Mouse (Mus musculus) heart, embryonic 13.5 days (tissue): ENCODE results near the gene Acad9. TPM values are rescaled to one million over a fixed set of nuclear protein-coding genes. Genes with fewer than 3 reads are reported as not detected.
"Not testable (repeated sequence)": the region's sequence is repeated elsewhere in the genome, so short reads cannot be mapped to it uniquely, and the experiment has no call there.

Experiments
- ATAC-seq: fragments of 200-750 bp; cut with Nextera tagmentation; 2 replicates; pipeline ENCODE4 v1.8.0; 2017; ENCODE audit warnings: moderate TSS enrichment; ENCODE audit not compliant: insufficient number of reproducible peaks, low FRiP score, low TSS enrichment; ENCODE audit errors: extremely low read depth
- H3K27ac ChIP-seq: fragments of 300-500 bp; sonication (generic); replicated peaks from 2 replicates; pipeline ENCODE4 v1.5.1; 2015; ENCODE audit warnings: moderate library complexity, mild to moderate bottlenecking, inconsistent platforms
- H3K27me3 ChIP-seq: fragments of 300-500 bp; sonication (generic); replicated peaks from 2 replicates; pipeline ENCODE4 v1.6.1; 2015; ENCODE audit warnings: mild to moderate bottlenecking, inconsistent platforms
- H3K36me3 ChIP-seq: fragments of 300-500 bp; sonication (generic); 2 replicates; pipeline ENCODE4 v1.6.1; 2015; ENCODE audit warnings: mild to moderate bottlenecking, inconsistent platforms
- H3K4me1 ChIP-seq: fragments of 300-500 bp; sonication (generic); 2 replicates; pipeline ENCODE4 v1.6.1; 2015; ENCODE audit warnings: inconsistent platforms
- H3K4me2 ChIP-seq: fragments of 300-500 bp; sonication (generic); 2 replicates; pipeline ENCODE4 v1.6.1; 2015; ENCODE audit warnings: inconsistent platforms, mild to moderate bottlenecking, moderate library complexity
- H3K4me3 ChIP-seq: fragments of 300-500 bp; sonication (generic); 2 replicates; pipeline ENCODE4 v1.5.1; 2015; ENCODE audit warnings: moderate library complexity, mild to moderate bottlenecking, inconsistent platforms
- H3K9ac ChIP-seq: fragments of 300-500 bp; sonication (generic); 2 replicates; pipeline ENCODE4 v1.6.1; 2015; ENCODE audit warnings: inconsistent platforms, mild to moderate bottlenecking, moderate library complexity
- H3K9me3 ChIP-seq: fragments of 300-500 bp; sonication (generic); 2 replicates; pipeline ENCODE4 v1.6.1; 2016; ENCODE audit warnings: inconsistent platforms
- WGBS: fragments of 180-500 bp; shearing (Covaris S2); methylation state at CpG from one replicate; pipeline ENCODE4 v1.1.7; 2015; ENCODE audit warnings: mixed read lengths; 5-methylcytosine and 5-hydroxymethylcytosine counted together
- polyA plus RNA-seq: library from polyadenylated mRNA; unstranded; fragments of >200 nt; fragmentation: Nextera tagmentation; extraction: Ambion mirVana; gene quantifications from 2 replicates; pipeline ENCODE4 v1.2.1, GENCODE M21; 2015

Acad9 gene
- polyA plus RNA-seq, 1 experiment from 2014 or later: 70.7 TPM

GRCm38 (mm10) chr3:36095371-36095770 is 29.6 kb downstream of the Acad9 start:
- 89% methylated on average over 2 of the region's 2 CpGs for WGBS
- H3K9ac ChIP-seq: no peak overlapping the region
- no peaks in the 10 kb centered on the region for H3K27me3 ChIP-seq

GRCm38 (mm10) chr3:36116076-36116475 is 50.3 kb downstream of the Acad9 start:
- Histone ChIP-seq H3K36me3 (no peaks in the 10 kb centered on the region), H3K9me3 (no peaks in the 10 kb centered on the region), H3K4me2 (no peak overlapping the region), H3K9ac (no peak overlapping the region), H3K27ac (no peak overlapping the region), H3K27me3 (no peaks in the 10 kb centered on the region), H3K4me1 (no peaks in the 10 kb centered on the region), H3K4me3 (no peak overlapping the region)
- ATAC-seq: no peak
- WGBS: 83% methylated on average over 4 of the region's 4 CpGs

More at GRCm38 (mm10) chr3:36095371-36095770, 29.6 kb downstream of the Acad9 start:
- no peak overlapping the region for H3K27ac ChIP-seq
- no peak overlapping the region for H3K4me3 ChIP-seq
- H3K4me1 ChIP-seq: no peaks in the 10 kb centered on the region
- H3K36me3 ChIP-seq: peaks cover 31% of the 10 kb centered on the region
- no peaks in the 10 kb centered on the region for H3K9me3 ChIP-seq
- no peak overlapping the region for H3K4me2 ChIP-seq
- no peak for ATAC-seq

- no peaks in the 10 kb centered on the region for H3K36me3 ChIP-seq
- H3K9ac ChIP-seq: no peak overlapping the region
- H3K4me3 ChIP-seq: no peak overlapping the region
- H3K27me3 ChIP-seq: no peaks in the 10 kb centered on the region
- H3K4me2 ChIP-seq: no peak overlapping the region
- no peak overlapping the region for H3K27ac ChIP-seq
- no peak for ATAC-seq
- no peaks in the 10 kb centered on the region for H3K4me1 ChIP-seq
- H3K9me3 ChIP-seq: peaks cover 5% of the 10 kb centered on the region; the same call in 1 of the 2 replicates
These were observed 54.1 kb downstream of the Acad9 start for GRCm38 (mm10) chr3:36119684-36120548.

GRCm38 (mm10) chr3:36126176-36126575 is 60.4 kb downstream of the Acad9 start:
- H3K4me2 ChIP-seq, ATAC-seq, H3K27ac ChIP-seq, H3K36me3 ChIP-seq, H3K9me3 ChIP-seq, H3K9ac ChIP-seq, H3K27me3 ChIP-seq, H3K4me3 ChIP-seq, H3K4me1 ChIP-seq: not testable (repeated sequence)
- WGBS: 84% methylated on average over 9 of the region's 9 CpGs

- no peak overlapping the region for H3K9ac ChIP-seq
- no peak overlapping the region for H3K4me2 ChIP-seq
- no peak for ATAC-seq
- H3K9me3 ChIP-seq: peaks cover 3% of the 10 kb centered on the region
- H3K27ac ChIP-seq: no peak overlapping the region
- H3K4me3 ChIP-seq: no peak overlapping the region
- no peaks in the 10 kb centered on the region for H3K4me1 ChIP-seq
- H3K27me3 ChIP-seq: no peaks in the 10 kb centered on the region
- no peaks in the 10 kb centered on the region for H3K36me3 ChIP-seq
These were observed 70.4 kb downstream of the Acad9 start for GRCm38 (mm10) chr3:36136152-36136551.

- no peak overlapping the region for H3K9ac ChIP-seq
- H3K27ac ChIP-seq: no peak overlapping the region
- H3K4me3 ChIP-seq: no peak overlapping the region
- H3K9me3 ChIP-seq: peaks cover 5% of the 10 kb centered on the region
- no peaks in the 10 kb centered on the region for H3K36me3 ChIP-seq
- 56% methylated on average over 2 of the region's 2 CpGs for WGBS
- no peak overlapping the region for H3K4me2 ChIP-seq
- no peaks in the 10 kb centered on the region for H3K4me1 ChIP-seq
- ATAC-seq: no peak
- H3K27me3 ChIP-seq: no peaks in the 10 kb centered on the region
These were observed 71.8 kb downstream of the Acad9 start for GRCm38 (mm10) chr3:36137560-36137959.

- Histone ChIP-seq H3K27me3 (no peaks in the 10 kb centered on the region), H3K4me1 (no peaks in the 10 kb centered on the region), H3K9ac (no peak overlapping the region), H3K4me3 (no peak overlapping the region), H3K4me2 (no peak overlapping the region), H3K36me3 (no peaks in the 10 kb centered on the region), H3K9me3 (peaks cover 5% of the 10 kb centered on the region), H3K27ac (no peak overlapping the region)
- ATAC-seq: no peak
- 68% methylated on average over 1 of the region's 1 CpGs for WGBS
These were observed 72.4 kb downstream of the Acad9 start for GRCm38 (mm10) chr3:36138171-36138660.

GRCm38 (mm10) chr3:36138996-36139395 is 73.2 kb downstream of the Acad9 start:
- Histone ChIP-seq H3K4me2 (no peak overlapping the region), H3K27me3 (no peaks in the 10 kb centered on the region), H3K4me3 (no peak overlapping the region), H3K4me1 (no peaks in the 10 kb centered on the region), H3K36me3 (no peaks in the 10 kb centered on the region), H3K9me3 (peaks cover 5% of the 10 kb centered on the region), H3K27ac (no peak overlapping the region), H3K9ac (no peak overlapping the region)
- ATAC-seq: no peak

Other genes with a start within 250 kb of the Acad9 start
- gene Dcun1d1, start 128.5 kb upstream of the Acad9 start, polyA plus RNA-seq: 69.9 and 75.0 TPM in 2 replicates
- gene Mccc1, start 65.3 kb upstream of the Acad9 start, polyA plus RNA-seq: 47.5 and 53.0 TPM in 2 replicates
- 0.07 TPM in 1 of 2 replicates, not detected in the other for gene Ccdc144b, start 12.4 kb upstream of the Acad9 start, polyA plus RNA-seq
- gene D3Ertd254e, start 85.0 kb downstream of the Acad9 start, polyA plus RNA-seq: 4.1 and 4.8 TPM in 2 replicates
- 0.08 TPM in 1 of 2 replicates, not detected in the other for gene Qrfpr, start 156.3 kb downstream of the Acad9 start, polyA plus RNA-seq